Mouse (Mus musculus): Measurements from ENCODE around the gene Frmd4a. TPM values are rescaled to one million over a fixed set of nuclear protein-coding genes. Genes with fewer than 3 reads are reported as not detected.
A peak's percentile ranks its signal among the peaks of the same experiment; 100 is the strongest.
"Not testable (repeated sequence)": the region's sequence is repeated elsewhere in the genome, so short reads cannot be mapped to it uniquely, and the experiment has no call there.

Gene Frmd4a
- total RNA-seq, 2 experiments from 2014 or later, result 42.2 to 75.6 TPM

GRCm38 (mm10) chr2:4301692-4302091 is 284.2 kb downstream of the Frmd4a start:
- no peak for DNase-seq (ENCODE audit: low spot score in 2 of 2)

GRCm38 (mm10) chr2:4302119-4302518 is 284.6 kb downstream of the Frmd4a start:
- no peak for DNase-seq (ENCODE audit: low spot score in 2 of 2)
- intact Hi-C loops (cut with DNase I), result loop anchor here (10.0 kb wide), 1 partner anchor 103 kb away; no protein-coding TSS in a partner anchor

More at GRCm38 (mm10) chr2:4301692-4302091, 284.2 kb downstream of the Frmd4a start:
- intact Hi-C loops (cut with DNase I), result loop anchor here (10.0 kb wide), 1 partner anchor 103 kb away; no protein-coding TSS in a partner anchor

GRCm38 (mm10) chr2:4307076-4307475 is 289.6 kb downstream of the Frmd4a start:
- no peak for DNase-seq (ENCODE audit: low spot score in 2 of 2)
- intact Hi-C loops (cut with DNase I), result loop anchor here (10.0 kb wide), 1 partner anchor 98 kb away; no protein-coding TSS in a partner anchor

DNA sequence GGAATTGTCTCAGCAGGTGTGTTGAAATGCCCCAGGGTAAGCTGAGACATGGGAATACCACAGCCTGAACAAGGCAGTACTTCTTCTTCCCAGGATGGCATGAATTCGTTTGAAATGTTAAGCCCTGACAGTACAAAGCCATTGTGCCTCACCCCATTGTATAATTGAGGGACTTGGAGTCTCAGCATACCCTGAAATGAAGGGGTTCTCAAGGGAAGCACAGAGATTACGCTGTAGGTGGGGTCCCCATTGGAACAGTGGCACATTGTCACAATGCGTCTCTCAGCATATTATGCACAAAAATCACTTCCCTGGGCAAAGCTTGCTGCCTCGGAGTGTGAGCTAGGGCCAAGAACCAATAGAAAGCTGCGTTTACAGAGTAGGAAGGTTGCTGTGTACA is 297.0 kb downstream of the Frmd4a start:
- no peak for DNase-seq (ENCODE audit: low spot score in 2 of 2)
- intact Hi-C loops (cut with DNase I), result no loop called here

DNA sequence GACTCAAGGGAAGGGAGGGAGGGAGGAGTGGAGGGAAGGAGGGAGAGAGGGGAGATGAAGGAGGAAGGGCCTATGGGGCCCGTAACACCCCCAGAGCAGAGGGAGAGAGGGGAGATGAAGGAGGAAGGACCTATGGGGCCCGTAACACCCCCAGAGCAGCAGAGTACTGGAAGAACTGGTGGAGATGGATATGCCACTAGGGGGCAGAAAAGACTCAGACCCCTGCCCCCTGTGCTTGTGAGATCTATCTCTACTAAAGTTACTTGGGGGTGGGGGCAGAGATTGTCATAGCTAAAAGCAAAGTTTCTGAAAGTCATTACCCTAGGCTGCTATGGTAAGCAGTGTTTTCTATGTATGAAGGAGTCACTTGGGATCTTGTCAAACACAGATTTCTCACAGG is 299.1 kb downstream of the Frmd4a start:
- DNase-seq (ENCODE audit: low spot score in 2 of 2), result no peak
- intact Hi-C loops (cut with DNase I), result loop anchor here (5.0 kb wide), 1 partner anchor 176 kb away; no protein-coding TSS in a partner anchor

GRCm38 (mm10) chr2:4318134-4318533 is 300.6 kb downstream of the Frmd4a start:
- intact Hi-C loops (cut with DNase I), result loop anchor here (5.0 kb wide), 1 partner anchor 174 kb away; no protein-coding TSS in a partner anchor
- DNase-seq (ENCODE audit: low spot score in 2 of 2), result no peak

DNA sequence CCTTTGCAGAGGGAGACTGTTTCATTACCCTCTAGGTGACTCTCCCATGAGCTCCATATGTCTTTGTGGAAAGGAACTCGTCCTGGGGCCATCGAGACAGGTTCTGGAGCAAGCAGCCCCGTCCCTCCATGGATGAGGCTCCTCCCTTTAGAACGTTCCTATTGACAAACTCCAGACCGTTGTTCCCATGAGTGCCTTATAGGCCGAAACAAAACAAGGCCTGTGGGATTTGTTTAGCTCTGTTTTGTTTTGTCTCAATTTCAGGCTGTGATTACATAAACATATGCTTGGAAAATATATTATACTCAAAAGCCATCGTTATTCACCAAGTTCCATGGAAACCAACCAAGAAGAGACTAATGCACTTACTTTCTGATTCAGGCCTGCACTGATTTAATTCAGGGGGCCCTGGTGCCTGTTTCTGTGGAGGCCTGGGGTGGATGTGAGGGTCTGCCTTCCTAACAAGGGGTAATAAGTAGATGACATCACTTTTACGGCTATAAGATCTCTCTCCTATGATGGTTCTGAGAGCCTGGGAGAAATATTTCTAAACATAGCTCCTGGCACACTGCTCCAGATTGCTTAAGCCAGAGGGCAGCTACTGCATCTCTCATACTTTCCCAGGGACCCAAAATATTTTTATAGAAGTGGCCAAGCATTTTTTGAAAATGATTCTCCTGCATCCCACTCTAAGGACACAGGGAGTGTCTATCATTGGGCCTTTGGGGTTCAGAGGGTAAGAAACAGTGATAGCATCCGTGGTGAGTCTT is 308.9 kb downstream of the Frmd4a start:
- no peak for DNase-seq (ENCODE audit: low spot score in 2 of 2)
- intact Hi-C loops (cut with DNase I), result no loop called here

DNA sequence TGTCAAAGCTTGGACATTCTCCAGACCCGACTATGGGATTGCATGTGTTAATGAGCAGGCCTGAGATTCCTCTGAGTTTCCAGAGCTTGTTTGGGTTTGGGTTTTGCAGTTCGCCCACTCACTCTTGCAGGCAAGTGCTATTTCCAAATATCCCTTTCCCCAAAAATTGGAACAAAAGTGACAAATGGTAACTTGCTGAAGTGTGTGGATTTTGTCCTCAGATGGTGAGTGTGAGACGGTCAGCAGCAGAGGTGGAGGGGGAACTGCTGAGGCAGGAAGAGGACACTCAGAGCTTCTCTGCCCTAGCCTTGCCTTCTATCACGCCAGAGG is 309.5 kb downstream of the Frmd4a start:
- peak; percentile 27 to 29 for DNase-seq (ENCODE audit: low spot score in 2 of 2)
- intact Hi-C loops (cut with DNase I), result no loop called here

DNA sequence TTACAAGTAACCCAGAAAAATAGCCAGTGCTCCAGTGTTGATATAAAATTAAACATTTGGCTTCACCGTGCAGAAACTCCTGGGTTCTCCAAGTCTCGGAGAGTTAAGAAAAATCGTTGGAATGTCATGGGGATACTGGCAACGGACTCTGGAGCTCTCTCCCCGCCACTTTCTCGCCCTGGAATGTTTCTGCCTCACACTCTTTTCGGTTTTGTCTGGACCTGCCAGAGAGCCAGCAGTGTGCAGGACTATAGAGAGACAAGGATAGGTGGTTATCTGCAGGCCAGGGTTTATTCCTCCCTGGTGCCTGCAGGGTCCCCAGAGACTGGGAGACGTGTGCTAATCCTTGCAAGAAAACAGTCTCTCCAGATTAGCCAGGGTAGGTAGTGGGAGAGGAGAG is 314.9 kb downstream of the Frmd4a start:
- intact Hi-C loops (cut with DNase I), result no loop called here
- no peak for DNase-seq (ENCODE audit: low spot score in 2 of 2)

DNA sequence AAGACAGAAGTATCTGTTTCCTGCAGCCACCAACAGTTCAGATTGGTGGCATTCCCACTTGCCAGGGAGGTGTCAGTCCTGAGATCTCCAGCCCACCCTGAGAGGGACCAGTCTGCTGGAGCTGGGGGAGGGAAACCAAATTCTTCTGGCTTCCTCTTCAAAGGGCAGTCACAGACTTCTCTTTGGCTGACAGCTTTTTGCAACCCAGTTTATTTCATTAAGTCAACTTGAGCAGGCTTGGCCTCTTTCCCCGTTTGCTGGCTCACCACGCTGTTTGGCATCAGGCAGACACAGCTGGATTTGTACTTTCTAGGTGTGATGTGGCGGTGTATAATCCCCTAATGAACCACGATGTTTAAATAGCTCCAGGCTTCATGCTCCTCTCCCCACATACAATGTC is 316.7 kb downstream of the Frmd4a start:
- intact Hi-C loops (cut with DNase I), result no loop called here
- DNase-seq (ENCODE audit: low spot score in 2 of 2), result no peak

DNA sequence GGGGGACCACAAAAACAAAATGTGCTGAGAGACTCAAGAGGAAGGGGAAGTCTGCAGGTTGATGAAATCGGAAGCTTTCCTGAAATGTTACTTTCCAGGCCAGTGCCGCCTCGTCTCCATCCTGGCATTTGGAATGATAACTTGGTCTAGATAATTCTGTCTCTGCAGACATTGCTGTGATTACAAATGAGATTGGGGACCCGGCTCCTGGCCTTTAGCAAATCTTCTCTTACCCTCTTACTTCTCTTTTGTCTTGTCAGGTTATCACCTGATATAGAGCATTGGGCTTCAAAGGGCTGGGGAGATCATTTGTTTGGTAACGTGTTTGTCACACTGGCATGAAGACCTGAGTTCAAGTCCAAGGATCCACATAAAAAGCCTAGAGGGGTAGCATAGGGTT is 317.4 kb downstream of the Frmd4a start:
- intact Hi-C loops (cut with DNase I), result no loop called here
- DNase-seq (ENCODE audit: low spot score in 2 of 2), result no peak

- intact Hi-C loops (cut with DNase I), result no loop called here
Measured at GRCm38 (mm10) chr2:4335881-4336280, 318.4 kb downstream of the Frmd4a start.

DNA sequence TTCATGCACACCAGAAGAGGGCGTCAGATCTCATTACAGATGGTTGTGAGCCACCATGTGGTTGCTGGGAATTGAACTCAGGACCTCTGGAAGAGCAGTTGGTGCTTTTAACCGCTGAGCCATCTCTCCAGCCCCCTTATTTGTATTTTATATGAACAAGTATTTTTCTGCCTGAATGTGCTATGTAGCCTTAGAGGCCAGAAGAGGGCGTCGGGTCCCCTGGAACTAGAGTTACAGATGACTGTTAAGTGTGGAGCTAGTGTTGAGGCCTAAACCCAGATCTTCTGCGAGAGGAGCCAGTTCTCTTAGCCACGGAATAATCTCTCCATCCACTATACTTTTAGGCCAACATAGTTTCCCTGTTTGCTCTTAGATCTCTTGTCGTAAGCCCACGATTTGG is 320.8 kb downstream of the Frmd4a start:
- intact Hi-C loops (cut with DNase I); DNase-seq (ENCODE audit: low spot score in 2 of 2): not testable (repeated sequence)

More at GRCm38 (mm10) chr2:4335881-4336280, 318.4 kb downstream of the Frmd4a start:
- no peak for DNase-seq (ENCODE audit: low spot score in 2 of 2)

DNA sequence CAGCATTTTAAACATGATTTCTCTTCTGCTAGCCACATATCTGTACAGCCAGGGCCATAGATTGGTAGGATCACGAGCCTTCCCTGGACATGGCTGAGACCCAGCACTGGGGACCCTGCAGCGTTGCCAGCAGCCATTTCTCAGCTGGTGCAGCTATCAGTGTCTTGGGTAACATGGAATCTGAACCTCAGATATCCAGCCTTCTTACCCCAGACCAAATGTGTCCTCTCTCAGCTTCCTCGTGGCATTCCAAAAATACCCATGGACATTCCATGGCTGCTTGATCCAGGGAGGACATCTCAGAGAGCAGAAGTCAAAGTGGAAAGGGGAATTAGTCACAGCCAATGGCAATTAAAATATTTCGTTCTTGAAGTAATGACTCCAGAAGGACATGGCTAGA is 321.6 kb downstream of the Frmd4a start:
- intact Hi-C loops (cut with DNase I), result no loop called here
- DNase-seq (ENCODE audit: low spot score in 2 of 2), result no peak

DNA sequence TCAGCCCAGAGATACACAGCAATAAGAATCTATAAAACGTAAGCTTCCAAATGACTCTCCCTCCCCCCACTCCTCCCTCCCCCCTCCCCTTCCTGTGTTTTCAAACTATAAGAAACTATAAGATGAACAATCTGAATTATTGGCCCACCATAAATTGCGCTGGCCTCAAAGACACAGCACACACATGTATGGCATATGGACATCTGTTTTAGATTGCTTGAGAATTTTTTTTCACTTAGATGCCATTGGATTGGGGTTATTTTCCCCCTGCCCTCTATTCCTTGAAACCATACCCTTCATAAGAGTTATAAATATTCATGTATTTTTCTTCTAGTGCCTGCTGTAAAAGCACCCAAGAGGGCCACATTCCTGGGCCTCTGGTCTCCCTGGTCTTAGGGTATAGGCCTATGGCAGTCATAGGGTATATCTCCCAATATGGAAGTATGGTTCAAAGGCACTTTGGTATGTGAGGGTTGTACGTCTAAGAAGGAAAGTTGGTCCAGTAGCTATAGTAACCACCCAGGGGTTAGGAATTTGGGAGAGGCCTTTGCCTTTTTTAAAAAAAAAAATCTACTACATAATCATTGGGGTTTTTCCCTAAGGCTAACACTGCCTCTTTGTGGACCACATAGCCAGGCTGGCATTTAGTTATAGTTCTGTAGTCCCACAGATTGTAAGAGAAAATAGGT is 322.2 kb downstream of the Frmd4a start:
- intact Hi-C loops (cut with DNase I), result no loop called here
- DNase-seq (ENCODE audit: low spot score in 2 of 2), result no peak

GRCm38 (mm10) chr2:4340378-4340777 is 322.9 kb downstream of the Frmd4a start:
- no peak for DNase-seq (ENCODE audit: low spot score in 2 of 2)
- intact Hi-C loops (cut with DNase I), result no loop called here

- intact Hi-C loops (cut with DNase I), result no loop called here
- DNase-seq (ENCODE audit: low spot score in 2 of 2), result no peak
Measured at GRCm38 (mm10) chr2:4341141-4341540, 323.6 kb downstream of the Frmd4a start.

DNA sequence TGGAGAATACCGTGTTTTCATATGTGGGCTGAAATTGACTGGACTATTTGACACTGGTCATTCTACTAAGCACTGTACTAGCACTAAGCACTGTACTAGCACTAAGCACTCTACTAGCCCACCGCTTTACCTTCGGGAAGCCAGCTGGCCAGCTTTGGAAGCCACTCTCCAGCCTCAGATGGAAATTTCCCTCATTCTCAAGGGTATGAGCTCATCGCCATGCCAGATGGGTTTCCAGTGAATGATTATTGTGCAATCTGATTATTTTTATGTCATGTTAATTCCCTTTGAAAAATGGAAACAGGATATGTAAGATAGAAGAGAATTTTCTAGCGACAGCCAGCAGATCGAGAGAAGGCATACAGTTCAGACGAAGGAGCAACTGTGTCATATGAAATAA is 324.5 kb downstream of the Frmd4a start:
- intact Hi-C loops (cut with DNase I), result no loop called here
- DNase-seq (ENCODE audit: low spot score in 2 of 2), result no peak

DNA sequence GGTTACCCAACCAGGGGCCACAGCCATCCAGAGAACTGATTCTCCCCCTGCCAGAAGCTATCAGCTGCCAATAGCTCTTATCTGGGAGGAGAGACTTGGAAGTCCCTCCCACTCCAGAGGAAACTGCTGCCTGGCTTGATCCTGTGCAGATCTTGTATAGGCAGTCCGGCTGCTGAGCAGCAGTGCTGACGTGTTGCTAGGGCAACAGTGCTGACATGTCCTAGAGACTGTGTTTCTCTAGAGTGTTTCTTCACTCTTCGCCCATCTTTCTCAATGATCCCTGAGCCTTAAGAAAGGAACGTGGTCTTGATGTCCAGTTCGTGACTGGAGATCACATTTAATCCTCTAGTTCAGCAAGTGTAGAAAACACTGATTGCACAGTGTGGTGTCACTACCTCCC is 326.9 kb downstream of the Frmd4a start:
- intact Hi-C loops (cut with DNase I), result no loop called here
- no peak for DNase-seq (ENCODE audit: low spot score in 2 of 2)

GRCm38 (mm10) chr2:4346232-4346631 is 328.7 kb downstream of the Frmd4a start:
- DNase-seq (ENCODE audit: low spot score in 2 of 2), result no peak
- intact Hi-C loops (cut with DNase I), result no loop called here

DNA sequence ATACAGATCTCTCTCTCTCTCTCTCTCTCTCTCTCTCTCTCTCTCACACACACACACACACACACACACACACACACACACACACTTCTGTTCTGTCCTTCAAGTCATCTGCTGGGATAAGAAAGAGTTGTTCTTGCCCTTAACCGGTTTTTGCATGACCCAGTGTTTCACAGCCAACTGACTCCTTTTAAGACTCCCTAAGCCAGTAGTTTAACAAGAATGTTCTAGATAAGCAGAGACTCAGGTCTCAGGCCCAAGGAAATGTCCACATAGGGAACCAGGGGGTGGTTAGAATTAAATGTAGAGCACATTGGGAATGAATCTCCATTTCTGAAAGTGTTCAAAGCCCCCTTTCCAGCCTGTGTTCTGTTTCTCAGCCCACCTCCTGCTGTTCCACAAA is 329.4 kb downstream of the Frmd4a start:
- intact Hi-C loops (cut with DNase I), result no loop called here
- DNase-seq (ENCODE audit: low spot score in 2 of 2), result no peak

Measured in left cerebral cortex, postnatal 36 days (tissue).